25 mouse cellular contexts compared by ENCODE assay signal in the genomic region with DNA sequence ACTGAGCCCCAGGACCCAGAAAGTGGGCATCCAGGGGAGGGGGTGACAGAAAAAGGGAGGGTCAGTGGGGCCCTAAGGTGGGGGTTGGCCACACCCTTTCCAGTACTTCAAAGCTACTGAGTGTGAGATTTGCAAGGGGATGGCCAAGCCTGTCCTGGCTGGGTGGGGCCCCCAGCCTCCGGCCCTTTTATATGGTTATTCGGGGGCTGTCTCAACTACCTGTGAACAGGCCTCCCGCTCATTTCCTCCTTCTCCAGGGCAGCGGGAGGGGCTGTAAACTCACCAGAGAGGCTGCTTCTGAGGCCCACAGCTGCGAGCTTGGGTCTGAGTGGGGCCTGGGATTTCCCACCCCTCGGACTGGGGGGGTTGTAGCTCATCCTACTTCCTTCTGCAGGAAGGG. TPM values are rescaled to one million over a fixed set of nuclear protein-coding genes. Genes with fewer than 3 reads are reported as not detected.
DNase-seq lines count a peak whose midpoint lies in the region; ATAC-seq and TF ChIP-seq lines count a peak whose summit lies in the region.
"Had no signal": no experiment of that assay in that cellular context is flagged by ENCODE, and none has a peak within 500 bp of the region (broad histone marks: within the 10 kb centered on the region; RNA-seq: fewer than 3 reads in every experiment).

No protein-coding gene starts in this region.

- intact Hi-C loops in gastrocnemius, postnatal 14 days (cut with DNase I; ENCODE audit: low total_unique reads): no loop called here

- 0 out of 2 replicates have a peak, but pooled peaks cover 10% of the 10 kb centered on the region for H3K27me3 ChIP-seq in stomach, embryonic 15.5 days (replicated peaks)
- H3K27me3 ChIP-seq in stomach, postnatal 0 days (ENCODE audit: control insufficient read depth, insufficient read depth, low read length): no peaks in the 10 kb centered on the region
- H3K27me3 ChIP-seq: forebrain, embryonic 15.5 days had no signal

- no peak overlapping the region for H3K4me2 ChIP-seq in stomach, embryonic 15.5 days
- no peak overlapping the region for H3K4me2 ChIP-seq in stomach, postnatal 0 days (replicated peaks; ENCODE audit: low read depth)
- H3K4me2 ChIP-seq: embryonic facial prominence, embryonic 12.5 days; forebrain, embryonic 13.5 days; forebrain, embryonic 15.5 days had no signal

- no peaks in the 10 kb centered on the region for H3K4me1 ChIP-seq in stomach, embryonic 15.5 days
- no peaks in the 10 kb centered on the region for H3K4me1 ChIP-seq in stomach, postnatal 0 days (replicated peaks; ENCODE audit: control insufficient read depth, insufficient read depth)

- no peak overlapping the region for H3K9ac ChIP-seq in stomach, embryonic 15.5 days
- no peak overlapping the region for H3K9ac ChIP-seq in stomach, postnatal 0 days (ENCODE audit: low read length)
- H3K9ac ChIP-seq: embryonic facial prominence, embryonic 12.5 days; forebrain, embryonic 13.5 days; forebrain, embryonic 15.5 days; forebrain, postnatal 0 days had no signal

- H3K9me3 ChIP-seq in stomach, embryonic 15.5 days: no peaks in the 10 kb centered on the region
- H3K9me3 ChIP-seq in stomach, postnatal 0 days (ENCODE audit: control insufficient read depth, low read length): no peaks in the 10 kb centered on the region
- H3K9me3 ChIP-seq: embryonic facial prominence, embryonic 10.5 days; embryonic facial prominence, embryonic 12.5 days; forebrain, embryonic 13.5 days; forebrain, embryonic 15.5 days had no signal

- 13% methylated on average over 6 of the region's 6 CpGs for WGBS in stomach, embryonic 15.5 days
- 26% methylated on average over 6 of the region's 6 CpGs for WGBS in stomach, postnatal 0 days

- no peak for DNase-seq in stomach, postnatal 0 days (ENCODE audit: low spot score)
- DNase-seq in ES-CJ7 (ENCODE audit: low read depth, low spot score) (peak; percentile 62), ZHBTc4 (ENCODE audit: low read depth, low spot score) (peak; percentile 60)
- no peak for DNase-seq in cerebellum, postnatal 14 days
- no peak for DNase-seq in gastrocnemius, postnatal 14 days
- DNase-seq: adrenal gland, adult 2 months; adrenal gland, postnatal 10 days; adrenal gland, postnatal 25 days; B cell, adult 2 months; cerebellum, adult 11 months; cerebellum, adult 18-20 months; cerebellum, adult 8-10 months; cerebellum, adult 9-11 months; cerebellum, postnatal 25 days; forebrain, postnatal 0 days had no signal

- TF ChIP-seq CTCF in stomach, postnatal 0 days (IDR thresholded peaks at IDR 0.05; ENCODE audit: low read depth): no peak

- peak; percentile 25; the same call in 1 of the 2 replicates for ATAC-seq in stomach, embryonic 15.5 days (ENCODE audit: insufficient read depth, low FRiP score, low read depth)
- no peak for ATAC-seq in stomach, postnatal 0 days (ENCODE audit: low FRiP score, low TSS enrichment)
- ATAC-seq: CD4-positive, CD25-positive, alpha-beta regulatory T cell, adult 4 months; forebrain, embryonic 13.5 days; forebrain, embryonic 15.5 days; forebrain, postnatal 0 days had no signal

- no peak overlapping the region for H3K27ac ChIP-seq in stomach, embryonic 15.5 days
- no peak overlapping the region for H3K27ac ChIP-seq in stomach, postnatal 0 days (replicated peaks)
- H3K27ac ChIP-seq: embryonic facial prominence, embryonic 10.5 days; embryonic facial prominence, embryonic 12.5 days; forebrain, embryonic 13.5 days; forebrain, embryonic 15.5 days had no signal

- H3K36me3 ChIP-seq in stomach, embryonic 15.5 days: no peaks in the 10 kb centered on the region
- no peaks in the 10 kb centered on the region for H3K36me3 ChIP-seq in stomach, postnatal 0 days (ENCODE audit: control insufficient read depth, insufficient read depth, low read length)
- H3K36me3 ChIP-seq: embryonic facial prominence, embryonic 10.5 days; embryonic facial prominence, embryonic 12.5 days; forebrain, embryonic 15.5 days had no signal

- no peak overlapping the region for H3K4me3 ChIP-seq in stomach, embryonic 15.5 days (replicated peaks)
- H3K4me3 ChIP-seq in stomach, postnatal 0 days (ENCODE audit: low read depth, low read length): no peak overlapping the region
- H3K4me3 ChIP-seq: embryonic facial prominence, embryonic 10.5 days; embryonic facial prominence, embryonic 12.5 days; forebrain, embryonic 13.5 days; forebrain, embryonic 15.5 days had no signal

- no peak for TF ChIP-seq EP300 in stomach, postnatal 0 days (optimal IDR thresholded peaks at IDR 0.05)

RNA-seq across cellular contexts. Expression of a gene that starts 15.8 kb away (rescaled TPM):
- 666 and 701 TPM in 2 replicates for polyA plus RNA-seq in stomach, embryonic 15.5 days (2015; fragmentation: Nextera tagmentation; extraction: Ambion mirVana)
- polyA plus RNA-seq in stomach, postnatal 0 days (2015; fragmentation: Nextera tagmentation; extraction: Ambion mirVana): 536 and 549 TPM in 2 replicates
- 100 to 1,000 TPM; 195 to 207 TPM for total RNA-seq in gastrocnemius, postnatal 14 days (2021)

RNA-seq across cellular contexts. Expression of a gene that starts 35.7 kb away (rescaled TPM):
- polyA plus RNA-seq in stomach, embryonic 15.5 days (2015; fragmentation: Nextera tagmentation; extraction: Ambion mirVana): 27.7 and 29.2 TPM in 2 replicates
- polyA plus RNA-seq in stomach, postnatal 0 days (2015; fragmentation: Nextera tagmentation; extraction: Ambion mirVana): 21.3 and 21.5 TPM in 2 replicates
- total RNA-seq in gastrocnemius, postnatal 14 days (2021): 1 to 10 TPM; 4.1 to 4.6 TPM

RNA-seq across cellular contexts. Expression of a gene that starts 41.6 kb away (rescaled TPM):
- 84.4 and 90.4 TPM in 2 replicates for polyA plus RNA-seq in stomach, embryonic 15.5 days (2015; fragmentation: Nextera tagmentation; extraction: Ambion mirVana)
- 90.3 and 90.9 TPM in 2 replicates for polyA plus RNA-seq in stomach, postnatal 0 days (2015; fragmentation: Nextera tagmentation; extraction: Ambion mirVana)
- total RNA-seq in gastrocnemius, postnatal 14 days (2021): 10 to 100 TPM; 36.6 to 44.3 TPM

RNA-seq across cellular contexts. Expression of a gene that starts 46.7 kb away (rescaled TPM):
- polyA plus RNA-seq in stomach, embryonic 15.5 days (2015; fragmentation: Nextera tagmentation; extraction: Ambion mirVana): 0.15 and 0.23 TPM in 2 replicates
- 2.0 and 2.5 TPM in 2 replicates for polyA plus RNA-seq in stomach, postnatal 0 days (2015; fragmentation: Nextera tagmentation; extraction: Ambion mirVana)
- total RNA-seq in gastrocnemius, postnatal 14 days (2021): not detected
- total RNA-seq: adrenal gland, adult 2 months; adrenal gland, postnatal 10 days; adrenal gland, postnatal 25 days; adrenal gland, postnatal 4 days; CH12.LX; MEL had no signal
- polyA plus RNA-seq: adrenal gland, adult 2 months; CD4-positive, CD25-positive, alpha-beta regulatory T cell, adult 4 months; cortical plate, adult 2 months had no signal

RNA-seq across cellular contexts. Expression of a gene that starts 51.8 kb away (rescaled TPM):
- polyA plus RNA-seq in stomach, embryonic 15.5 days (2015; fragmentation: Nextera tagmentation; extraction: Ambion mirVana): 115 and 121 TPM in 2 replicates
- 176 and 182 TPM in 2 replicates for polyA plus RNA-seq in stomach, postnatal 0 days (2015; fragmentation: Nextera tagmentation; extraction: Ambion mirVana)
- total RNA-seq in gastrocnemius, postnatal 14 days (2021): 10 to 100 TPM; 17.1 to 20.2 TPM

Comparison
In these comparisons a context has a peak if more than half of its experiments do, and no peak if none do; other contexts are left out.
1. DNase-seq: peak in ES-CJ7 (single experiment) and ZHBTc4 (single experiment); none in stomach, postnatal 0 days (single experiment), cerebellum, postnatal 14 days (0 of 2) and gastrocnemius, postnatal 14 days (single experiment).